Mouse (Mus musculus): ENCODE measurements around the gene Ankrd54.

- no peak for TF ChIP-seq CTCF (IDR thresholded peaks at IDR 0.05; ENCODE audit: extremely low read depth, insufficient read length, insufficient replicate concordance, low read depth, low read length)
- no peak for TF ChIP-seq POLR2A (IDR thresholded peaks at IDR 0.05; ENCODE audit: low read depth, low read length)
Measured at GRCm38 (mm10) chr15:79110031-79110430, 47.3 kb upstream of the Ankrd54 start.
